Mouse (Mus musculus): ENCODE data around the gene Igflr1.

GRCm38 (mm10) chr7:30550603-30551002, 14.6 kb upstream of the Igflr1 start:
- TF ChIP-seq CTCF (IDR thresholded peaks at IDR 0.05; ENCODE audit: insufficient read depth, low read depth, low read length): no peak
- no peak for TF ChIP-seq POLR2A (IDR thresholded peaks at IDR 0.05; ENCODE audit: insufficient read depth, low read depth, low read length)
